ENCODE assay signal across 10 mouse cellular contexts in genomic region chr6:91371912-91372585, GRCm38 (mm10). TPM values are rescaled to one million over a fixed set of nuclear protein-coding genes. Genes with fewer than 3 reads are reported as not detected.
DNase-seq lines count a peak whose midpoint lies in the region; ATAC-seq and TF ChIP-seq lines count a peak whose summit lies in the region.
"Had no signal": no experiment of that assay in that cellular context is flagged by ENCODE, and none has a peak within 500 bp of the region (broad histone marks: within the 10 kb centered on the region; RNA-seq: fewer than 3 reads in every experiment).

No protein-coding gene starts in this region.

- TF ChIP-seq RAD21 in MEL (IDR thresholded peaks at IDR 0.05; ENCODE audit: low read depth, low read length) = no peak

- H3K36me3 ChIP-seq in limb, embryonic 14.5 days (ENCODE audit: control insufficient read depth, insufficient read depth, low read length) = no peaks in the 10 kb centered on the region
- no peaks in the 10 kb centered on the region for H3K36me3 ChIP-seq in limb, embryonic 10.5 days
- no peaks in the 10 kb centered on the region for H3K36me3 ChIP-seq in MEL (ENCODE audit: control insufficient read depth in 1 of 2, insufficient read depth in 2 of 2, low read length in 2 of 2)
- H3K36me3 ChIP-seq in thymus, adult 2 months (ENCODE audit: control insufficient read depth, insufficient read depth, low read length) = no peaks in the 10 kb centered on the region
- H3K36me3 ChIP-seq: heart, embryonic 13.5 days had no signal

- no peak overlapping the region for H3K9ac ChIP-seq in limb, embryonic 14.5 days (ENCODE audit: low read depth, low read length, severe bottlenecking)
- no peak overlapping the region for H3K9ac ChIP-seq in MEL (ENCODE audit: control insufficient read depth, low read depth, low read length, poor library complexity, severe bottlenecking)
- H3K9ac ChIP-seq: heart, embryonic 13.5 days had no signal

- no peaks in the 10 kb centered on the region for H3K9me3 ChIP-seq in limb, embryonic 14.5 days (ENCODE audit: control insufficient read depth, low read length)
- H3K9me3 ChIP-seq in limb, embryonic 10.5 days (replicated peaks) = no peaks in the 10 kb centered on the region
- no peaks in the 10 kb centered on the region for H3K9me3 ChIP-seq in MEL (replicated peaks; ENCODE audit: insufficient read depth, low read length)
- H3K9me3 ChIP-seq: heart, embryonic 13.5 days had no signal

- no peak for TF ChIP-seq EP300 in MEL (IDR thresholded peaks at IDR 0.05; ENCODE audit: low read depth in 1 of 2, low read length in 2 of 2)

- no peaks in the 10 kb centered on the region for H3K79me2 ChIP-seq in MEL (ENCODE audit: control insufficient read depth, insufficient read depth, low read length, poor library complexity)

- no peak for TF ChIP-seq CTCF in MEL (IDR thresholded peaks at IDR 0.05 in 2 of 3, conservative IDR thresholded peaks at IDR 0.05 in 1 of 3; ENCODE audit: control insufficient read depth in 1 of 3, insufficient read depth in 1 of 3, low read depth in 2 of 3, low read length in 3 of 3, poor library complexity in 1 of 3, severe bottlenecking in 1 of 3)
- TF ChIP-seq CTCF in thymus, adult 2 months (IDR thresholded peaks at IDR 0.05; ENCODE audit: borderline replicate concordance, control insufficient read depth, extremely low read depth, insufficient read depth, low read length, poor library complexity) = no peak

- no peaks in the 10 kb centered on the region for H3K27me3 ChIP-seq in limb, embryonic 14.5 days (ENCODE audit: control insufficient read depth, insufficient read depth, low read length)
- H3K27me3 ChIP-seq in limb, embryonic 10.5 days (ENCODE audit: low read depth, poor library complexity, severe bottlenecking) = no peaks in the 10 kb centered on the region
- H3K27me3 ChIP-seq in MEL (ENCODE audit: control insufficient read depth in 1 of 2, insufficient read depth in 2 of 2, low read length in 2 of 2) = peaks cover 0 to 5% of the 10 kb centered on the region in 2 experiments; a peak in 1 of 4 replicates
- H3K27me3 ChIP-seq in thymus, adult 2 months (ENCODE audit: control insufficient read depth, insufficient read depth, low read length) = no peaks in the 10 kb centered on the region

- H3K4me1 ChIP-seq in limb, embryonic 14.5 days (ENCODE audit: control insufficient read depth, insufficient read depth, low read length) = peaks cover 4% of the 10 kb centered on the region; the same call in 1 of the 2 replicates
- peaks cover 8% of the 10 kb centered on the region; the same call in 1 of the 2 replicates for H3K4me1 ChIP-seq in limb, embryonic 10.5 days
- H3K4me1 ChIP-seq in MEL (ENCODE audit: control insufficient read depth in 1 of 2, insufficient read depth in 2 of 2, low read length in 2 of 2) = no peaks in the 10 kb centered on the region
- H3K4me1 ChIP-seq in thymus, adult 2 months (replicated peaks; ENCODE audit: control insufficient read depth, insufficient read depth, low read length) = no peaks in the 10 kb centered on the region
- H3K4me1 ChIP-seq: heart, embryonic 13.5 days had no signal

- no peak overlapping the region for H3K4me3 ChIP-seq in limb, embryonic 14.5 days (replicated peaks; ENCODE audit: low read length)
- H3K4me3 ChIP-seq in limb, embryonic 10.5 days = no peak overlapping the region
- no peak overlapping the region for H3K4me3 ChIP-seq in MEL (ENCODE audit: control insufficient read depth in 1 of 2, insufficient read depth in 1 of 2, low read depth in 2 of 2, low read length in 2 of 2)
- no peak overlapping the region for H3K4me3 ChIP-seq in thymus, adult 2 months (ENCODE audit: control insufficient read depth, insufficient read depth, low read length)
- H3K4me3 ChIP-seq: erythroblast, embryonic 14.5 days; heart, embryonic 13.5 days had no signal

- H3K4me2 ChIP-seq in limb, embryonic 14.5 days (replicated peaks; ENCODE audit: low read depth, low read length, severe bottlenecking) = no peak overlapping the region
- H3K4me2 ChIP-seq: heart, embryonic 13.5 days had no signal

- no peak for ATAC-seq in limb, embryonic 14.5 days (ENCODE audit: low FRiP score, low read depth)

- H3K27ac ChIP-seq in limb, embryonic 14.5 days (replicated peaks; ENCODE audit: low read depth, low read length) = 0 out of 2 replicates have a peak overlapping the region, but pooled peaks have one; percentile 19
- H3K27ac ChIP-seq in limb, embryonic 10.5 days = no peak overlapping the region
- H3K27ac ChIP-seq in MEL (ENCODE audit: control insufficient read depth, low read depth, low read length) = no peak overlapping the region
- no peak overlapping the region for H3K27ac ChIP-seq in thymus, adult 2 months (ENCODE audit: control insufficient read depth, insufficient read depth, low read length)
- H3K27ac ChIP-seq: heart, embryonic 13.5 days had no signal

- DNase-seq in limb, embryonic 14.5 days (ENCODE audit: low spot score) = peak; percentile 28
- no peak for DNase-seq in limb, embryonic 10.5 days (ENCODE audit: low spot score)
- DNase-seq in 416B (ENCODE audit: low read depth) (peak; percentile 24), MEL (ENCODE audit: low read depth, low spot score) (peak; percentile 60)
- peak; percentile 12 for DNase-seq in forelimb bud, embryonic 11.5 days (ENCODE audit: low read depth, low spot score)
- DNase-seq in adrenal gland, postnatal 10 days = no peak
- DNase-seq in thymus, adult 2 months = no peak
- DNase-seq: left cerebral cortex, postnatal 4 days had no signal

- TF ChIP-seq POLR2A in limb, embryonic 14.5 days (IDR thresholded peaks at IDR 0.05; ENCODE audit: borderline replicate concordance, extremely low read depth, insufficient read depth, insufficient read length) = no peak
- TF ChIP-seq POLR2A in MEL (IDR thresholded peaks at IDR 0.05; ENCODE audit: control insufficient read depth in 1 of 2, insufficient read depth in 1 of 2, low read depth in 1 of 2, low read length in 2 of 2, poor library complexity in 1 of 2) = no peak
- no peak for TF ChIP-seq POLR2A in thymus, adult 2 months (IDR thresholded peaks at IDR 0.05; ENCODE audit: control insufficient read depth, extremely low read depth, insufficient read depth, low read length, poor library complexity)

TF ChIP-seq in MEL, 35 proteins besides CTCF, POLR2A, EP300 and RAD21:
- TF ChIP-seq MEF2A (IDR thresholded peaks at IDR 0.05; ENCODE audit: extremely low read depth, insufficient replicate concordance, low read depth, low read length, poor library complexity, severe bottlenecking) = no peak
- no peak for TF ChIP-seq JUND (IDR thresholded peaks at IDR 0.05; ENCODE audit: low read depth, low read length)
- TF ChIP-seq GABPA (IDR thresholded peaks at IDR 0.05; ENCODE audit: low read depth, low read length) = no peak
- no peak for TF ChIP-seq NELFE (IDR thresholded peaks at IDR 0.05; ENCODE audit: low read depth, low read length)
- no peak for TF ChIP-seq MYC (IDR thresholded peaks at IDR 0.05; ENCODE audit: low read depth, low read length)
- TF ChIP-seq ETS1 (IDR thresholded peaks at IDR 0.05; ENCODE audit: low read depth, low read length) = no peak
- TF ChIP-seq ELF1 (IDR thresholded peaks at IDR 0.05; ENCODE audit: low read depth, low read length) = no peak
- TF ChIP-seq ZKSCAN1 (IDR thresholded peaks at IDR 0.05; ENCODE audit: low read depth, low read length) = no peak
- TF ChIP-seq ZMIZ1 (IDR thresholded peaks at IDR 0.05; ENCODE audit: low read depth, low read length) = no peak
- TF ChIP-seq USF2 (IDR thresholded peaks at IDR 0.05; ENCODE audit: borderline replicate concordance in 1 of 2, insufficient read depth in 1 of 2, low read depth in 1 of 2, low read length in 2 of 2) = no peak
- no peak for TF ChIP-seq MAZ (IDR thresholded peaks at IDR 0.05; ENCODE audit: low read depth, low read length)
- no peak for TF ChIP-seq CHD2 (IDR thresholded peaks at IDR 0.05; ENCODE audit: low read length)
- no peak for TF ChIP-seq POLR2AphosphoS5 (IDR thresholded peaks at IDR 0.05; ENCODE audit: borderline replicate concordance, low read depth, low read length)
- no peak for TF ChIP-seq NRF1 (IDR thresholded peaks at IDR 0.05; ENCODE audit: insufficient read depth, low read depth, low read length, poor library complexity, severe bottlenecking)
- no peak for TF ChIP-seq GATA1 (IDR thresholded peaks at IDR 0.05; ENCODE audit: low read depth, low read length)
- no peak for TF ChIP-seq POLR2AphosphoS2 (IDR thresholded peaks at IDR 0.05; ENCODE audit: low read length)
- no peak for TF ChIP-seq ZNF384 (IDR thresholded peaks at IDR 0.05; ENCODE audit: low read depth, low read length)
- no peak for TF ChIP-seq E2F4 (IDR thresholded peaks at IDR 0.05; ENCODE audit: borderline replicate concordance, low read depth, low read length)

RNA-seq across cellular contexts. Expression of gene Wnt7a, which starts 39.1 kb away (rescaled TPM):
- 4.2 and 5.1 TPM in 2 replicates for polyA plus RNA-seq in limb, embryonic 14.5 days (2012; rRNA removed)
- polyA plus RNA-seq in limb, embryonic 14.5 days (2014; fragmentation: Nextera tagmentation; extraction: Ambion mirVana) = 4.3 and 5.2 TPM in 2 replicates
- polyA plus RNA-seq in limb, embryonic 10.5 days (2016; fragmentation: Nextera tagmentation; extraction: Ambion mirVana) = 5.0 and 8.4 TPM in 2 replicates
- not detected in 2 replicates for total RNA-seq in MEL (2012; rRNA removed)
- not detected for polyA plus RNA-seq in MEL (2012; ENCODE audit: insufficient read depth in 1 of 2, insufficient read length in 2 of 2, low read depth in 1 of 2, low replicate concordance in 2 of 2, missing spikeins in 1 of 2)
- not detected for total RNA-seq in adrenal gland, postnatal 10 days (2021)
- 0.04 and 0.13 TPM in 2 replicates for polyA plus RNA-seq in thymus, adult 2 months (2012; rRNA removed)
- polyA plus RNA-seq: erythroblast, embryonic 14.5 days had no signal

Comparison
In these comparisons a context has a peak if more than half of its experiments do, and no peak if none do; other contexts are left out.
1. DNase-seq: peak in limb, embryonic 14.5 days (single experiment), 416B (single experiment), MEL (single experiment) and forelimb bud, embryonic 11.5 days (single experiment); none in limb, embryonic 10.5 days (single experiment), adrenal gland, postnatal 10 days (single experiment) and thymus, adult 2 months (single experiment).